Mouse (Mus musculus) midbrain, embryonic 12.5 days (tissue): ENCODE measurements at regions not wholly inside any gene's neighbourhood (a gene's known extent, or its start where the extent isn't known, plus 50 kb on each side); places are given as distances from the start of the nearest gene placed in this dataset.

ENCODE experiments used
- ATAC-seq: fragments of 200-750 bp; cut with Nextera tagmentation; 2 replicates; pipeline ENCODE4 v1.8.0; 2017; ENCODE audit warnings: low read depth, moderate TSS enrichment, moderate library complexity; ENCODE audit not compliant: low FRiP score
- H3K27ac ChIP-seq: fragments of 300-500 bp; sonication (generic); replicated peaks from 2 replicates; pipeline ENCODE4 v1.5.1; 2016; ENCODE audit warnings: mild to moderate bottlenecking
- H3K27me3 ChIP-seq: fragments of 300-500 bp; sonication (generic); 2 replicates; pipeline ENCODE4 v1.6.1; 2016; ENCODE audit warnings: mild to moderate bottlenecking
- H3K36me3 ChIP-seq: fragments of 300-500 bp; sonication (generic); 2 replicates; pipeline ENCODE4 v1.6.1; 2016
- H3K4me1 ChIP-seq: fragments of 300-500 bp; sonication (generic); 2 replicates; pipeline ENCODE4 v1.6.1; 2016
- H3K4me2 ChIP-seq: fragments of 300-500 bp; sonication (generic); replicated peaks from 2 replicates; pipeline ENCODE4 v1.6.1; 2016; ENCODE audit warnings: mild to moderate bottlenecking, moderate library complexity
- H3K4me3 ChIP-seq: fragments of 300-500 bp; sonication (generic); 2 replicates; pipeline ENCODE4 v1.5.1; 2016; ENCODE audit warnings: mild to moderate bottlenecking
- H3K9ac ChIP-seq: fragments of 300-500 bp; sonication (generic); replicated peaks from 2 replicates; pipeline ENCODE4 v1.6.1; 2016; ENCODE audit warnings: mild to moderate bottlenecking, moderate library complexity
- H3K9me3 ChIP-seq: fragments of 300-500 bp; sonication (generic); 2 replicates; pipeline ENCODE4 v1.6.1; 2016; ENCODE audit warnings: mild to moderate bottlenecking
- whole genome bisulfite sequencing: fragments of 180-500 bp; shearing (Covaris S2); methylation state at CpG from one replicate; pipeline ENCODE4 v1.1.7; 2016; 5-methylcytosine and 5-hydroxymethylcytosine counted together

DNA sequence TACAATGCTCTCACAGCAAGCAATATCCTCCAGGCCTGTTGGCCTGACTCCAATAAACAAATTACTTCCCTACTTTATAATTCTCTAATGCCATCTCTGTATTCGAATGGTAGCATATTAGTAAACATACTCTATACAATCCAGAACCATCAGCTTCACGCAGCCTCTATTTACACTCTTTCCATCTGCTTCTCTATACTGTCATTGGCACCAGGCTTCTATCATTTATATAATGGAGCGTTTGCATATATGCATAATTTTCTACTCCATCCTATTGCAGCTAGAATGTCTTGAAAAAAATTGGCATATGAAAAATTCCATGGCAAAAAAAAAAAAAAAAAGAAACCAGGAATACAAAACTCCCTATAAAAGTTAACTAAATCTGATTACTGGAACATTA is 369.6 kb downstream of the Gm21833 start:
- Histone ChIP-seq H3K4me3 (no peak overlapping the region), H3K27ac (no peak overlapping the region), H3K9me3 (no peaks in the 10 kb centered on the region), H3K4me2 (no peak overlapping the region), H3K4me1 (no peaks in the 10 kb centered on the region), H3K27me3 (no peaks in the 10 kb centered on the region), H3K9ac (no peak overlapping the region), H3K36me3 (no peaks in the 10 kb centered on the region)
- WGBS, result 87% methylated on average over 3 of the region's 3 CpGs
- no peak for ATAC-seq
